Mouse (Mus musculus): Measurements from ENCODE around the gene Cbwd1. TPM values are rescaled to one million over a fixed set of nuclear protein-coding genes. Genes with fewer than 3 reads are reported as not detected.

Cbwd1 gene
- polyA plus RNA-seq, 1 experiment from 2014 or later = 24.9 TPM

Other genes starting within 250 kb of the Cbwd1 start
- gene Pgm5, start 99.8 kb downstream of the Cbwd1 start, polyA plus RNA-seq (2014; fragmentation: Nextera tagmentation; extraction: Ambion mirVana) = 0.81 and 1.2 TPM in 2 replicates
- gene Gm10053, start 85.9 kb downstream of the Cbwd1 start, polyA plus RNA-seq (2014; fragmentation: Nextera tagmentation; extraction: Ambion mirVana) = 244 and 258 TPM in 2 replicates
- gene Foxd4, start 60.4 kb downstream of the Cbwd1 start, polyA plus RNA-seq (2014; fragmentation: Nextera tagmentation; extraction: Ambion mirVana) = 0.14 and 0.20 TPM in 2 replicates
- gene Dock8, start 37.9 kb upstream of the Cbwd1 start, polyA plus RNA-seq (2014; fragmentation: Nextera tagmentation; extraction: Ambion mirVana) = 0.70 and 4.1 TPM in 2 replicates

All from hindbrain, embryonic 11.5 days (tissue).